Mouse (Mus musculus) small intestine, adult 10 weeks (tissue): ENCODE measurements around the gene H1fx. TPM values are rescaled to one million over a fixed set of nuclear protein-coding genes. Genes with fewer than 3 reads are reported as not detected.

Experiments used
- polyA plus RNA-seq: library from polyadenylated mRNA; stranded (reverse); fragments of 350-450 nt; fragmentation: Illumina TruSeq; extraction: RNeasy Lipid Tissue Mini Kit (QIAGEN cat#74804); gene quantifications from one replicate; pipeline ENCODE4 v1.2.3, GENCODE M21; 2014; ENCODE audit warnings: low replicate concordance

Gene H1fx
- not detected for polyA plus RNA-seq

GRCm38 (mm10) chr6:87981547-87982256 lies at the start of gene H1fx:
TSS of gene H1fx (minus strand) at chr6:87981637.

Other genes starting within 250 kb of the H1fx start
- gene Gp9, start 203.6 kb downstream of the H1fx start, polyA plus RNA-seq = not detected
- 29.1 TPM for gene Rab43, start 169.5 kb downstream of the H1fx start, polyA plus RNA-seq
- gene Gm45140, start 145.8 kb downstream of the H1fx start, polyA plus RNA-seq = not detected
- gene Isy1, start 142.8 kb downstream of the H1fx start, polyA plus RNA-seq = 7.5 TPM
- 634 TPM for gene Cnbp, start 130.5 kb downstream of the H1fx start, polyA plus RNA-seq
- gene Copg1, start 93.8 kb downstream of the H1fx start, polyA plus RNA-seq = 22.2 TPM
- gene Hmces, start 67.7 kb downstream of the H1fx start, polyA plus RNA-seq = 7.0 TPM
- 208 TPM for gene Rab7, start 63.6 kb upstream of the H1fx start, polyA plus RNA-seq
- 65.0 TPM for gene Rpn1, start 102.8 kb upstream of the H1fx start, polyA plus RNA-seq
- gene Gata2, start 212.3 kb upstream of the H1fx start, polyA plus RNA-seq = 0.41 TPM
- gene Dnajb8, start 240.6 kb upstream of the H1fx start, polyA plus RNA-seq = not detected